Mouse (Mus musculus) stomach, postnatal 0 days (tissue): ENCODE data around the gene Ppp2r3a. TPM values are rescaled to one million over a fixed set of nuclear protein-coding genes. Genes with fewer than 3 reads are reported as not detected.

Experiments used
- ATAC-seq: fragments of 200-750 bp; cut with Nextera tagmentation; 2 replicates; pipeline ENCODE4 v1.8.0; 2017; ENCODE audit not compliant: low FRiP score, low TSS enrichment
- DNase-seq: peaks from one replicate; pipeline ENCODE4 v3.0.0-alpha.2; 2016; ENCODE audit warnings: low spot score
- H3K27ac ChIP-seq: fragments of 300-500 bp; sonication (generic); replicated peaks from 2 replicates; pipeline ENCODE4 v1.5.1; 2014; ENCODE audit warnings: mild to moderate bottlenecking, control low read depth
- H3K27me3 ChIP-seq: fragments of 300-500 bp; sonication (generic); 2 replicates; pipeline ENCODE4 v1.6.1; 2014; ENCODE audit warnings: low read length; ENCODE audit not compliant: control insufficient read depth, insufficient read depth
- H3K36me3 ChIP-seq: fragments of 300-500 bp; sonication (generic); 2 replicates; pipeline ENCODE4 v1.6.1; 2014; ENCODE audit warnings: low read length, mixed read lengths; ENCODE audit not compliant: control insufficient read depth, insufficient read depth
- H3K4me1 ChIP-seq: fragments of 300-500 bp; sonication (generic); replicated peaks from 2 replicates; pipeline ENCODE4 v1.6.1; 2014; ENCODE audit warnings: antibody characterized with exemption; ENCODE audit not compliant: control insufficient read depth, insufficient read depth
- H3K4me2 ChIP-seq: fragments of 300-500 bp; sonication (generic); replicated peaks from 2 replicates; pipeline ENCODE4 v1.6.1; 2014; ENCODE audit warnings: low read depth, mild to moderate bottlenecking, control low read depth, moderate library complexity
- H3K4me3 ChIP-seq: fragments of 300-500 bp; sonication (generic); 2 replicates; pipeline ENCODE4 v1.5.1; 2014; ENCODE audit warnings: low read depth, low read length, control low read depth
- H3K9ac ChIP-seq: fragments of 300-500 bp; sonication (generic); 2 replicates; pipeline ENCODE4 v1.6.1; 2014; ENCODE audit warnings: mild to moderate bottlenecking, low read length, control low read depth, mixed read lengths
- H3K9me3 ChIP-seq: fragments of 300-500 bp; sonication (generic); 2 replicates; pipeline ENCODE4 v1.6.1; 2016; ENCODE audit warnings: low read length; ENCODE audit not compliant: control insufficient read depth
- CTCF ChIP-seq: IDR thresholded peaks from 2 replicates; pipeline ENCODE4 v1.5.1; 2016; ENCODE audit warnings: antibody characterized with exemption, low read depth, mild to moderate bottlenecking, moderate library complexity
- EP300 ChIP-seq: optimal IDR thresholded peaks from 2 replicates; pipeline ENCODE3; 2016; ENCODE audit warnings: antibody characterized with exemption
- WGBS: fragments of 180-500 bp; shearing (Covaris S2); extraction: QIAGEN DNeasy Blood & Tissue Kit; methylation state at CpG from one replicate; pipeline ENCODE4 v1.1.7; 2014; 5-methylcytosine and 5-hydroxymethylcytosine counted together
- polyA plus RNA-seq: library from polyadenylated mRNA; unstranded; fragments of >200 nt; fragmentation: Nextera tagmentation; extraction: Ambion mirVana; gene quantifications from 2 replicates; pipeline ENCODE4 v1.2.1, GENCODE M21; 2015

Gene Ppp2r3a
- polyA plus RNA-seq, 1 experiment from 2014 or later = 6.8 TPM

DNA sequence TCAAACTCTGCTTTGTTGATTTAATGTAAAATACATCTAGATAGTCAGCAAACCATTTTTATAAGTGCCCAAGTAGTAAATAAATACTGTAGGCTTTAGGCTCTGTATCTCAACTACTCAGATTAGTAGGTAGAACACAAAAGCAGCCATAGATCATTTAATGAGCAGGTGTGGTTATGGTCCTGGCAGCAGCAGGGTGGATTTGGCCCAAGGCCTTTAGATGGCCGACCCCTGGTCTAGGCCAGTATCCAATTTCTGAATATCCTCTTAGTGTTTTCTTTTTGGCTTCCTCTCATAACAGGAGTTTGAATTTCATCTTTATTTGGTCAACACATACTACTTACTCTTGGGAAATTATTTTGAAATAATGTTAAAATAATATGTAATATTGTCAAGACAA is 46.4 kb downstream of the Ppp2r3a start:
- TF ChIP-seq EP300 (no peak), CTCF (no peak)
- Histone ChIP-seq H3K27ac (no peak overlapping the region), H3K27me3 (no peaks in the 10 kb centered on the region), H3K4me2 (no peak overlapping the region), H3K4me1 (no peaks in the 10 kb centered on the region), H3K4me3 (no peak overlapping the region), H3K9ac (no peak overlapping the region), H3K36me3 (no peaks in the 10 kb centered on the region), H3K9me3 (no peaks in the 10 kb centered on the region)
- ATAC-seq (no peak), DNase-seq (no peak)
- 43% methylated on average over 1 of the region's 1 CpGs for WGBS

DNA sequence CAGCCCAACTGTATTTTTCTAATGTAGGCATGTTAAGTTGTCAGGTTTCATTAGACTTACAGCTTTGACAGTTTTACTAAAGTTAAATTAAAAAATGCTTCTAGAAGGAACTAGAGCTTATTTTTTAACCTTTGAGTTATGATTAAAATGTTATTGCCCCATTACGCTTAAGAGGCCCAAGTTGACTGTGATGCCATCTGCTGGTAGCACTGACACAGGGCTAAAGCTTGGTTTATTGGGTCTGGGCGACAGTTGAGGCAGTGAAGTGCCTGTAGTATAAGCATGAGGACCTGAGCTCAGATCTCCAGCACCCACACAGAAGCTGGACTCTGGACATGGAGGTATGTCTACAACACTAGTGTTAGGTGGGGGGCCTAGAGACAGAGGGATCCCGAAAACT is 47.5 kb downstream of the Ppp2r3a start:
- TF ChIP-seq CTCF = peak; percentile 51
- no peak for TF ChIP-seq EP300
- 92% methylated on average over 3 of the region's 3 CpGs for WGBS
- Histone ChIP-seq H3K4me1 (no peaks in the 10 kb centered on the region), H3K4me3 (no peak overlapping the region), H3K36me3 (no peaks in the 10 kb centered on the region), H3K9me3 (no peaks in the 10 kb centered on the region), H3K27ac (no peak overlapping the region), H3K9ac (no peak overlapping the region), H3K27me3 (no peaks in the 10 kb centered on the region), H3K4me2 (no peak overlapping the region)
- ATAC-seq = no peak
- no peak for DNase-seq

DNA sequence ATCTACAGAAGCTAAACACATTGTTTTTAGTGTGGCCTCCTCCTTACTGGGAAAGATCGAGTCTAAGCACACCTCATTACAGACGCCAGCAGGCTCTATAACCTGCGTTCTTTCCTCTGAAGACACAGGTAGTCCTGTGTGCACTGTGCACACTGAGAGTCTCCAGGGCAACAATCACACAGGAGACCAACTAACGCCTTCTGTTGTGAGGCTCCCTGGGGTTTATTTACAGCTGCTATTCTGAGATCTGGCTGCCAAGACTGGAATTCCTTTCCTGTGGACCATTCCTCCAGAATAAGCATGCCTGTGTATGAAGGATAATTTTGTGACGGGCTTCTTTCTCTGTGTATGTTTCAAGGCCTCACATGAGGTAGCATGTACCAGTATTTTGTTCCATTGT is 51.0 kb downstream of the Ppp2r3a start:
- H3K4me2 ChIP-seq = no peak overlapping the region
- H3K36me3 ChIP-seq = no peaks in the 10 kb centered on the region
- 0 out of 2 replicates have a peak, but pooled peaks have one; percentile 40 for ATAC-seq
- TF ChIP-seq EP300 (no peak), CTCF (no peak)
- 35% methylated on average over 5 of the region's 5 CpGs for WGBS
- H3K27me3 ChIP-seq = no peaks in the 10 kb centered on the region
- peak overlapping the region; percentile 45; the same call in 1 of the 2 replicates for H3K27ac ChIP-seq
- H3K4me1 ChIP-seq = no peaks in the 10 kb centered on the region
- peak; percentile 28 for DNase-seq
- H3K9ac ChIP-seq = no peak overlapping the region
- H3K4me3 ChIP-seq = no peak overlapping the region
- no peaks in the 10 kb centered on the region for H3K9me3 ChIP-seq

DNA sequence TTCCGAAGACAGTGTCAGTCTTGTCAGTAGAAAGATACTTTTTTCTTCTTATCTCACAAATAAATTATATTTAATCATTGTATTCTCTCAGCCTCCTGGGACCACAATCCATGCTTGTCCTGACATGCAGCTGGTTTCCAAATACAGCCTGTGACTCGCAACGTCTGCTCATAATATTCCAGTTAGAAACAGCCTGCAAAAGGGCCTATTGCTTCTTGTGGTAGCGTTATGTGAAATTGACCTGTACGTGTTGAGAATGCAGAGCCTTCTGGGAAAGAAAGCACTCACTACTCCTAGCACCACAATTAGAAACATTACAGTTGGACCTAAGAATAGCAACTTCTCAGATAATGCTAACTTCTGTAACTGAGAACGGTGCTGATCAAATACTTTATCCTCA is 52.8 kb downstream of the Ppp2r3a start:
- ATAC-seq = no peak
- Histone ChIP-seq H3K9me3 (no peaks in the 10 kb centered on the region), H3K4me2 (no peak overlapping the region), H3K27ac (no peak overlapping the region), H3K36me3 (no peaks in the 10 kb centered on the region), H3K9ac (no peak overlapping the region), H3K4me1 (no peaks in the 10 kb centered on the region), H3K27me3 (no peaks in the 10 kb centered on the region), H3K4me3 (no peak overlapping the region)
- no peak for DNase-seq
- 38% methylated on average over 6 of the region's 6 CpGs for WGBS
- TF ChIP-seq CTCF (no peak), EP300 (no peak)

DNA sequence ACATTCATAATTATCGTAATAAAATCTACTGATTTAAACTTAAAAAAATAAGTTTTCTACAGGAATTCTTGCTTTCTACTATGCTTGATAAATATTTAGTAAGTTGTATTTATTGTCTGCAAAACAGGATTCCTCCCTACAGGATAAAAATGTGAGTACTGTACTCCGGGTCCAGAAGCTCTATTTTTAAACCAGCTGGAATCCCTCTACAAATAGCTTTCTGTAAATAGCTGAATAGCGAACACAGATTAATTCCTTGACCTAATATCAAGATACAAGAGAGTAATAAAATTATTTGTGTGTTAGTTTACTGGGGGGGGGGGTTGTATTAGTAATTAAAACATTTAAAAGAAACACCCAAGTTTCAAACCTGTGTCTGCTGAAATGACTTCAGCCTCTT is 53.3 kb downstream of the Ppp2r3a start:
- Histone ChIP-seq H3K4me3 (no peak overlapping the region), H3K9me3 (no peaks in the 10 kb centered on the region), H3K4me2 (no peak overlapping the region), H3K9ac (no peak overlapping the region), H3K36me3 (no peaks in the 10 kb centered on the region), H3K27me3 (no peaks in the 10 kb centered on the region), H3K4me1 (no peaks in the 10 kb centered on the region), H3K27ac (no peak overlapping the region)
- TF ChIP-seq CTCF (no peak), EP300 (no peak)
- DNase-seq (no peak), ATAC-seq (no peak)
- WGBS = 52% methylated on average over 3 of the region's 3 CpGs

DNA sequence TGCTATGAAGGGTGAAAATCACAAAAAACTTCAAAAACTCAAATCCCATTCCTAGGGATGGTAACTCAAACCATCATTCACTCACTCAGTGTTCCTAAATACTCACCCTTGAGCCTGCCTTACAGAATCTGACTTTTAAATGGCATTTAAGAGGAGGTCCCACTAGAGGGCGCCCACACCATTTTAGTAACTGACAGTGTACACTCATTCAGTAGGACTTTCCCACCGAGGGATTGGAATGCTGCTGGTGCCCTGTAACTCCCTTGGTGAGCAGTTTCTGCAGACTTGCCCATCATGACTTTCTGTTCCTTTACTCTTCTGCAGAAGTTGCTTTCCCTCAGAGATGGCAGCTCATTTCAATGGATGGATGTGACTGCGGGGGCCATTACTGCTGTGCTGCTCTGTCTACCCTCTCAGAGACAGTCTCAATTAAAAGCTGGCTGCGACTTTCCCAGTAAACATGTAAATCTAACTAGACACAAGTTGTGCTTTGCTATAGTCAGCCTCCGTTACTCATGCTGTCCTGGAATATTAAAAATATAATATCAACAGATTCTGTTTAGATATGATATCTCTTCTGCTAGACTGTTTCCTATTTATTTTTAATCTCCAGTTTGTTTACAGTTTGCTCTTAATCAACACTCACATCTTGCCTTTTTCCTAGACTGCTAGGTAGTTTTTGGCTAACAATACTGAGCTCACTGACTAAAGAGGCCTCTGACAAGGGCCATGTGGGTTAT is 69.5 kb downstream of the Ppp2r3a start:
- H3K36me3 ChIP-seq = peaks cover 4% of the 10 kb centered on the region; the same call in 1 of the 2 replicates
- H3K9ac ChIP-seq = no peak overlapping the region
- no peaks in the 10 kb centered on the region for H3K27me3 ChIP-seq
- H3K4me1 ChIP-seq = no peaks in the 10 kb centered on the region
- ATAC-seq (peak; percentile 82), DNase-seq (peak; percentile 87)
- H3K4me2 ChIP-seq = no peak overlapping the region
- H3K27ac ChIP-seq = no peak overlapping the region
- no peak overlapping the region for H3K4me3 ChIP-seq
- 27% methylated on average over 5 of the region's 5 CpGs for WGBS
- H3K9me3 ChIP-seq = no peaks in the 10 kb centered on the region
- TF ChIP-seq EP300 (no peak), CTCF (peak; percentile 95)
